8 mouse cellular contexts compared by ENCODE assay signal in genomic region chr10:91229518-91229961, GRCm38 (mm10). TPM values are rescaled to one million over a fixed set of nuclear protein-coding genes. Genes with fewer than 3 reads are reported as not detected.
A peak's percentile ranks its signal among the peaks of the same experiment; 100 is the strongest.
DNase-seq lines count a peak whose midpoint lies in the region; ATAC-seq and TF ChIP-seq lines count a peak whose summit lies in the region.

No protein-coding gene starts in this region.

- H3K9me3 ChIP-seq in forebrain, embryonic 12.5 days, result no peaks in the 10 kb centered on the region
- H3K9me3 ChIP-seq in intestine, embryonic 16.5 days (ENCODE audit: control insufficient read depth, low read length), result no peaks in the 10 kb centered on the region
- H3K9me3 ChIP-seq in midbrain, postnatal 0 days (ENCODE audit: low read length), result no peaks in the 10 kb centered on the region

- 31% methylated on average over 7 of the region's 7 CpGs for WGBS in heart, adult 2 months
- 10% methylated on average over 7 of the region's 7 CpGs for WGBS in forebrain, embryonic 12.5 days
- WGBS in intestine, embryonic 16.5 days, result 25% methylated on average over 7 of the region's 7 CpGs
- 10% methylated on average over 7 of the region's 7 CpGs for WGBS in midbrain, postnatal 0 days

- TF ChIP-seq EP300 in heart, adult 2 months (IDR thresholded peaks at IDR 0.05; ENCODE audit: insufficient read depth, low read depth, low read length), result no peak

- H3K4me1 ChIP-seq in heart, adult 2 months (ENCODE audit: control insufficient read depth, insufficient read depth, low read length), result peaks cover 2% of the 10 kb centered on the region; the same call in 1 of the 2 replicates
- peaks cover 20% of the 10 kb centered on the region for H3K4me1 ChIP-seq in forebrain, embryonic 12.5 days
- H3K4me1 ChIP-seq in intestine, embryonic 16.5 days (ENCODE audit: control insufficient read depth, insufficient read depth, low read length), result no peaks in the 10 kb centered on the region
- H3K4me1 ChIP-seq in midbrain, postnatal 0 days (ENCODE audit: insufficient read depth, low read length), result no peaks in the 10 kb centered on the region

- peak; percentile 94 for ATAC-seq in forebrain, embryonic 12.5 days (ENCODE audit: low FRiP score)
- ATAC-seq in intestine, embryonic 16.5 days, result peak; percentile 80
- ATAC-seq in midbrain, postnatal 0 days (ENCODE audit: low FRiP score), result peak; percentile 83

- no peak overlapping the region for H3K9ac ChIP-seq in heart, adult 2 months (ENCODE audit: low read depth, low read length)
- 0 out of 2 replicates have a peak overlapping the region, but pooled peaks have one; percentile 12 for H3K9ac ChIP-seq in forebrain, embryonic 12.5 days
- H3K9ac ChIP-seq in intestine, embryonic 16.5 days (ENCODE audit: low read depth, low read length), result no peak overlapping the region; the same call in 1 of the 2 replicates
- H3K9ac ChIP-seq in midbrain, postnatal 0 days (replicated peaks; ENCODE audit: low read length, poor library complexity, severe bottlenecking), result no peak overlapping the region

- intact Hi-C loops in heart, adult 2 months (cut with DNase I), result no loop called here
- intact Hi-C loops in heart, postnatal 25 days (cut with DNase I), result no loop called here

- no peak for TF ChIP-seq CTCF in heart, adult 2 months (IDR thresholded peaks at IDR 0.05)
- no peak for TF ChIP-seq CTCF in brain, embryonic 14.5 days (IDR thresholded peaks at IDR 0.05; ENCODE audit: borderline replicate concordance, extremely low read depth, insufficient read depth, insufficient read length)
- TF ChIP-seq CTCF in midbrain, postnatal 0 days (IDR thresholded peaks at IDR 0.05), result no peak

- H3K36me3 ChIP-seq in heart, adult 2 months (ENCODE audit: control insufficient read depth, insufficient read depth, low read length), result no peaks in the 10 kb centered on the region
- no peaks in the 10 kb centered on the region for H3K36me3 ChIP-seq in forebrain, embryonic 12.5 days (replicated peaks)
- no peaks in the 10 kb centered on the region for H3K36me3 ChIP-seq in intestine, embryonic 16.5 days (ENCODE audit: control insufficient read depth, insufficient read depth, low read length)
- no peaks in the 10 kb centered on the region for H3K36me3 ChIP-seq in midbrain, postnatal 0 days (ENCODE audit: insufficient read depth, low read length)

- no peak for DNase-seq in heart, adult 2 months
- no peak for DNase-seq in heart, postnatal 25 days (ENCODE audit: low spot score)
- DNase-seq in brain, embryonic 14.5 days (ENCODE audit: low read depth), result peak; percentile 90
- peak; percentile 85 for DNase-seq in midbrain, postnatal 0 days (ENCODE audit: low spot score)
- DNase-seq in urinary bladder, postnatal 4 days (ENCODE audit: low spot score in 2 of 2), result no peak
- DNase-seq in adrenal gland, postnatal 14 days, result no peak

- no peak for TF ChIP-seq POLR2A in heart, adult 2 months (IDR thresholded peaks at IDR 0.05; ENCODE audit: insufficient read depth, low read depth, low read length)
- no peak for TF ChIP-seq POLR2A in brain, embryonic 14.5 days (IDR thresholded peaks at IDR 0.05; ENCODE audit: borderline replicate concordance, extremely low read depth, insufficient read depth, insufficient read length, poor library complexity, severe bottlenecking)

- H3K4me2 ChIP-seq in forebrain, embryonic 12.5 days, result peak overlapping the region; percentile 42
- peak overlapping the region; percentile 20 for H3K4me2 ChIP-seq in intestine, embryonic 16.5 days (ENCODE audit: low read depth, low read length)
- H3K4me2 ChIP-seq in midbrain, postnatal 0 days (ENCODE audit: low read depth, low read length, poor library complexity, severe bottlenecking), result peak overlapping the region; percentile 37

- H3K27ac ChIP-seq in heart, adult 2 months, result peak overlapping the region; percentile 2
- peak overlapping the region; percentile 80 for H3K27ac ChIP-seq in forebrain, embryonic 12.5 days
- peak overlapping the region; percentile 80 for H3K27ac ChIP-seq in intestine, embryonic 16.5 days (ENCODE audit: low read length)
- peak overlapping the region; percentile 76 for H3K27ac ChIP-seq in midbrain, postnatal 0 days (ENCODE audit: low read depth, low read length)

- no peaks in the 10 kb centered on the region for H3K79me2 ChIP-seq in heart, adult 2 months (replicated peaks; ENCODE audit: control insufficient read depth, insufficient read depth, low read length)

- H3K27me3 ChIP-seq in heart, adult 2 months (ENCODE audit: control insufficient read depth, insufficient read depth, low read length), result no peaks in the 10 kb centered on the region
- H3K27me3 ChIP-seq in forebrain, embryonic 12.5 days, result no peaks in the 10 kb centered on the region
- H3K27me3 ChIP-seq in intestine, embryonic 16.5 days (replicated peaks; ENCODE audit: control insufficient read depth, insufficient read depth, low read length), result no peaks in the 10 kb centered on the region
- no peaks in the 10 kb centered on the region for H3K27me3 ChIP-seq in midbrain, postnatal 0 days (ENCODE audit: insufficient read depth, low read length)

- no peak overlapping the region for H3K4me3 ChIP-seq in heart, adult 2 months
- peak overlapping the region; percentile 21; the same call in 1 of the 2 replicates for H3K4me3 ChIP-seq in forebrain, embryonic 12.5 days (replicated peaks)
- H3K4me3 ChIP-seq in intestine, embryonic 16.5 days (ENCODE audit: low read length), result 0 out of 2 replicates have a peak overlapping the region, but pooled peaks have one; percentile 11
- peak overlapping the region; percentile 18 for H3K4me3 ChIP-seq in midbrain, postnatal 0 days (ENCODE audit: low read depth, low read length)

RNA-seq across cellular contexts. Expression of gene Tmpo, which starts 48.4 kb away (rescaled TPM):
- 10 to 100 TPM; 39.8 to 40.1 TPM for total RNA-seq in heart, adult 2 months (2021)
- 13.9 and 26.2 TPM in 2 replicates for polyA plus RNA-seq in heart, adult 2 months (2012; rRNA removed)
- 10 to 100 TPM; 40.1 to 45.7 TPM for total RNA-seq in heart, postnatal 25 days (2021)
- 177 and 225 TPM in 2 replicates for polyA plus RNA-seq in brain, embryonic 14.5 days (2012; rRNA removed)
- 426 and 438 TPM in 2 replicates for polyA plus RNA-seq in forebrain, embryonic 12.5 days (2016; fragmentation: Nextera tagmentation; extraction: Ambion mirVana)
- polyA plus RNA-seq in intestine, embryonic 16.5 days (2015; fragmentation: Nextera tagmentation; extraction: Ambion mirVana), result 110 and 111 TPM in 2 replicates
- 102 and 116 TPM in 2 replicates for total RNA-seq in midbrain, postnatal 0 days (2014; rRNA removed)
- 44.6 and 54.8 TPM in 2 replicates for polyA plus RNA-seq in midbrain, postnatal 0 days (2015; fragmentation: Nextera tagmentation; extraction: Ambion mirVana)
- 117 and 128 TPM in 2 replicates for total RNA-seq in adrenal gland, postnatal 14 days (2021)

Comparison
In these comparisons a context has a peak if more than half of its experiments do, and no peak if none do; other contexts are left out.
1. DNase-seq: peak in brain, embryonic 14.5 days (single experiment) and midbrain, postnatal 0 days (single experiment); none in heart, adult 2 months (0 of 2), heart, postnatal 25 days (single experiment), urinary bladder, postnatal 4 days (0 of 2) and adrenal gland, postnatal 14 days (single experiment).
2. H3K27ac ChIP-seq: peak in every context shown above with its lines; median percentile 80 in forebrain, embryonic 12.5 days; 80 in intestine, embryonic 16.5 days; 76 in midbrain, postnatal 0 days; 2 in heart, adult 2 months.
3. Peak in every context shown above with its lines, with median percentiles within 50 percentile points of each other: ATAC-seq and H3K4me2 ChIP-seq.